21 mouse cellular contexts compared by ENCODE assay signal in genomic region chr7:70217137-70217536, GRCm38 (mm10).
"Had no signal": no experiment of that assay in that cellular context is flagged by ENCODE, and none has a peak within 500 bp of the region (broad histone marks: within the 10 kb centered on the region; RNA-seq: fewer than 3 reads in every experiment).

No protein-coding gene starts in this region.

- DNase-seq: gastrocnemius, adult 2 months; gastrocnemius, postnatal 10 days; gastrocnemius, postnatal 25 days; heart, adult 18-20 months; heart, postnatal 10 days; kidney, adult 18-20 months; kidney, adult 8-10 months; kidney, postnatal 10 days; kidney, postnatal 25 days; kidney, postnatal 4 days; liver; liver, embryonic 13.5 days had no signal

- H3K27ac ChIP-seq: gastrocnemius, adult 2 months; heart, embryonic 10.5 days; hindbrain, embryonic 13.5 days; hindbrain, embryonic 15.5 days; hindbrain, postnatal 0 days; layer of hippocampus, adult 2 months; left cerebral cortex, adult 2 months; limb, embryonic 13.5 days; liver, embryonic 13.5 days had no signal

- H3K9me3 ChIP-seq: heart, embryonic 10.5 days; heart, embryonic 12.5 days; hindbrain, embryonic 13.5 days; hindbrain, embryonic 15.5 days; limb, embryonic 13.5 days; liver, embryonic 13.5 days had no signal

- H3K4me2 ChIP-seq: heart, embryonic 12.5 days; hindbrain, embryonic 13.5 days; hindbrain, embryonic 15.5 days; limb, embryonic 13.5 days; liver, embryonic 11.5 days; liver, embryonic 13.5 days had no signal

- H3K27me3 ChIP-seq: hindbrain, embryonic 13.5 days; hindbrain, embryonic 15.5 days; liver, embryonic 13.5 days had no signal

- ATAC-seq: hindbrain, postnatal 0 days had no signal

- H3K4me3 ChIP-seq: gastrocnemius, adult 2 months; heart, embryonic 10.5 days; heart, embryonic 12.5 days; hindbrain, embryonic 13.5 days; hindbrain, embryonic 15.5 days; layer of hippocampus, adult 2 months; left cerebral cortex, adult 2 months; limb, embryonic 13.5 days; liver, embryonic 13.5 days had no signal

- H3K4me1 ChIP-seq: hindbrain, embryonic 13.5 days; hindbrain, embryonic 15.5 days; limb, embryonic 13.5 days; liver, embryonic 13.5 days had no signal

- H3K9ac ChIP-seq: heart, embryonic 12.5 days; hindbrain, embryonic 13.5 days; hindbrain, embryonic 15.5 days; limb, embryonic 13.5 days; liver, embryonic 13.5 days had no signal

- H3K36me3 ChIP-seq: heart, embryonic 10.5 days; heart, embryonic 12.5 days; hindbrain, embryonic 13.5 days; hindbrain, embryonic 15.5 days; limb, embryonic 13.5 days; liver, embryonic 13.5 days had no signal
